Mouse (Mus musculus): ENCODE measurements around the gene Hecw2.

DNA sequence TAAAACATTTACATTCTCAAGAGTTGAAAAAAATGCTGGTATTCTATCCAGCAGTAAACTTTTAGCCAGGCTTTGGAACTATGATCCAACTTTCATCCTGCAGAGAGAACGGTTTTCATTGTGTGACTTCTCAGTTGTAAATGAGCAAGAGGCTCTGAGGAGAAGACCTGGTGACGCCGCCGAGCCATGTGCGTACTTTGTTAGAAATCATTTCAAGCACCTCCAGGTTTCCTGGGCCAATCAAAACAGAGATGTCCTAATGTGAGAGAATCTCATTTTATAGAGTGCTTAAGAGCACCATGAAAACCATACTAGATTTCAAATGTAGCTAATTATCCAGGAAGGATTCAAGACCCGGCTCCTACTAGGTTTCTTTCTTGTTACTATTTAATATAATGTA lies 398.7 kb downstream of the Hecw2 start:
- TF ChIP-seq POLR2A (IDR thresholded peaks at IDR 0.05; ENCODE audit: borderline replicate concordance, control insufficient read depth, low read depth, low read length) (no peak), CTCF (IDR thresholded peaks at IDR 0.05; ENCODE audit: control insufficient read depth, insufficient read depth, low read length) (no peak)
